Mouse (Mus musculus): ENCODE results near the gene Smim22. TPM values are rescaled to one million over a fixed set of nuclear protein-coding genes. Genes with fewer than 3 reads are reported as not detected.

Smim22 gene
- polyA plus RNA-seq, 1 experiment from 2014 or later: 23.6 TPM

- DNase-seq: no peak
- no peak overlapping the region for H3K27ac ChIP-seq (ENCODE audit: low read depth)
- H3K9ac ChIP-seq (replicated peaks): no peak overlapping the region
- 51% methylated on average over 3 of the region's 3 CpGs for WGBS (ENCODE audit: insufficient replicate concordance)
- no peak for TF ChIP-seq CTCF (IDR thresholded peaks at IDR 0.05; ENCODE audit: low read depth)
- no peak for TF ChIP-seq EP300 (IDR thresholded peaks at IDR 0.05; ENCODE audit: low read depth)
- ATAC-seq: no peak
- no peaks in the 10 kb centered on the region for H3K9me3 ChIP-seq (ENCODE audit: low read length)
- H3K4me3 ChIP-seq (ENCODE audit: low read depth, low read length): no peak overlapping the region
- H3K4me2 ChIP-seq (ENCODE audit: low read depth, low read length): no peak overlapping the region
- H3K4me1 ChIP-seq (ENCODE audit: insufficient read depth): peaks cover 6% of the 10 kb centered on the region; the same call in 1 of the 2 replicates
- H3K36me3 ChIP-seq (replicated peaks; ENCODE audit: insufficient read depth, low read length): no peaks in the 10 kb centered on the region
- H3K27me3 ChIP-seq (ENCODE audit: insufficient read depth, low read length): no peaks in the 10 kb centered on the region
These were observed 6.5 kb upstream of the Smim22 start for GRCm38 (mm10) chr16:5000611-5001010.

- H3K9ac ChIP-seq (replicated peaks): no peak overlapping the region
- H3K4me3 ChIP-seq (ENCODE audit: low read depth, low read length): no peak overlapping the region
- H3K4me1 ChIP-seq (ENCODE audit: insufficient read depth): peaks cover 32% of the 10 kb centered on the region
- peak overlapping the region; percentile 53 for H3K4me2 ChIP-seq (ENCODE audit: low read depth, low read length)
- ATAC-seq (peak; percentile 22; the same call in 1 of the 2 replicates), DNase-seq (no peak)
- peak overlapping the region; percentile 57 for H3K27ac ChIP-seq (ENCODE audit: low read depth)
- peaks cover 8% of the 10 kb centered on the region; the same call in 1 of the 2 replicates for H3K36me3 ChIP-seq (replicated peaks; ENCODE audit: insufficient read depth, low read length)
- no peaks in the 10 kb centered on the region for H3K9me3 ChIP-seq (ENCODE audit: low read length)
- WGBS (ENCODE audit: insufficient replicate concordance): 39% methylated on average over 6 of the region's 6 CpGs
- H3K27me3 ChIP-seq (ENCODE audit: insufficient read depth, low read length): no peaks in the 10 kb centered on the region
- TF ChIP-seq EP300 (IDR thresholded peaks at IDR 0.05; ENCODE audit: low read depth) (no peak), CTCF (IDR thresholded peaks at IDR 0.05; ENCODE audit: low read depth) (no peak)
These were observed 404 bp downstream of the Smim22 start for GRCm38 (mm10) chr16:5007492-5007891.

DNA sequence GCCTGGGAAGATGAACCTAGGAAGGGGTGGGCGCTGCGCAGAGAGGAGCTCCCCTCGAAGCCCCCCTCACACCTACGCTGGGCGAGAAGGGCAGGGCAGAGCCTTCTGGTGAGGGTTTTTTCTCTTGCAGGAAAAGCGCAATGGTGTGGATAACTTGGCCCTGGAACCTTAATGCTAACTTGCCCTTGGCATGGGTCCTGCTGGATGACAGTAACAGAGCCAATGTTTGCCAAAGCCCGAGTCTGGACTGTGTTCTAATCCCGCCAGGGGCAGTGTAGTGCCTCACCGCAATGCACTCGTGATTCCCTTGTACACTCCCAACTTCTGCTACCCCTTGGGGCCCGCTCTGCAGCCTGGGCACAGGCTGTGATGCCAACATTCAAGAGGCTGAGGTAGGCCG is 988 bp downstream of the Smim22 start:
- peaks cover 38% of the 10 kb centered on the region for H3K4me1 ChIP-seq (ENCODE audit: insufficient read depth)
- ATAC-seq: no peak
- no peak for TF ChIP-seq EP300 (IDR thresholded peaks at IDR 0.05; ENCODE audit: low read depth)
- TF ChIP-seq CTCF (IDR thresholded peaks at IDR 0.05; ENCODE audit: low read depth): no peak
- H3K27ac ChIP-seq (ENCODE audit: low read depth): peak overlapping the region; percentile 16; the same call in 1 of the 2 replicates
- H3K27me3 ChIP-seq (ENCODE audit: insufficient read depth, low read length): no peaks in the 10 kb centered on the region
- no peak overlapping the region for H3K4me3 ChIP-seq (ENCODE audit: low read depth, low read length)
- no peak for DNase-seq
- 74% methylated on average over 12 of the region's 12 CpGs for WGBS (ENCODE audit: insufficient replicate concordance)
- no peak overlapping the region for H3K9ac ChIP-seq (replicated peaks)
- peaks cover 8% of the 10 kb centered on the region; the same call in 1 of the 2 replicates for H3K36me3 ChIP-seq (replicated peaks; ENCODE audit: insufficient read depth, low read length)
- H3K4me2 ChIP-seq (ENCODE audit: low read depth, low read length): peak overlapping the region; percentile 53; the same call in 1 of the 2 replicates
- H3K9me3 ChIP-seq (ENCODE audit: low read length): no peaks in the 10 kb centered on the region

DNA sequence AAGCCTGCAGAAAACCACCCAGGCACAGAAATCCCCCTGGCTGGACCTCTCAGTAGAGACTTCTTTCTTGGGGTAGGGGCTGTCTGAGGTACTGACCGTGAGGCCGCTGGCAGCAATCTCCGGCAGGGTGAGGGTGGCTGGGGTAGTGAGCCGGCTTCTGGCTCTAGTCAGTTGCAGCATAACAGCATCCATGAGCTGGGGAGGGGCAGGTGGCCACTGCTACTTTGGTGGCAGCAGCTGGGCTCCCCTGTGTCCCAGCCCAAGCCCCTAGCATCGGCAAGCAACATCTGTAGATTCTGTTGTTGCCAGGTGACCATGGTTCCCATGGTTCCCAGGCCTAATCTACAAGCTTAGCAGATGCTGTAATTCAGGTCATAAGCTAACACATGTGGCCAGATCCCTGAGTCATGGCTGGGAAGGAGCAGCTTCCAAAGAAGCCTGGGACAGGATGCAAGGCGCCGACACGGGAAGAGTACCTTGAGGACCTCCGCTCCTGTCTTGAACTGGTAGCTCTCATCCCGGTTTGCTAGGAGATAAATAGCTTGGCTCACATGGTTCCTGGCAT is 3.4 kb downstream of the Smim22 start:
- TF ChIP-seq EP300 (IDR thresholded peaks at IDR 0.05; ENCODE audit: low read depth): no peak
- no peak for TF ChIP-seq CTCF (IDR thresholded peaks at IDR 0.05; ENCODE audit: low read depth)
- Histone ChIP-seq H3K27ac (ENCODE audit: low read depth) (peak overlapping the region; percentile 84), H3K9me3 (ENCODE audit: low read length) (no peaks in the 10 kb centered on the region), H3K4me1 (ENCODE audit: insufficient read depth) (peaks cover 39% of the 10 kb centered on the region), H3K27me3 (ENCODE audit: insufficient read depth, low read length) (no peaks in the 10 kb centered on the region), H3K4me3 (ENCODE audit: low read depth, low read length) (no peak overlapping the region), H3K4me2 (ENCODE audit: low read depth, low read length) (peak overlapping the region; percentile 95), H3K36me3 (replicated peaks; ENCODE audit: insufficient read depth, low read length) (peaks cover 21% of the 10 kb centered on the region), H3K9ac (replicated peaks) (peak overlapping the region; percentile 2; the same call in 1 of the 2 replicates)
- 74% methylated on average over 10 of the region's 10 CpGs for WGBS (ENCODE audit: insufficient replicate concordance)
- ATAC-seq (no peak), DNase-seq (no peak)

GRCm38 (mm10) chr16:5011285-5011684 is 4.2 kb downstream of the Smim22 start:
- TF ChIP-seq CTCF (IDR thresholded peaks at IDR 0.05; ENCODE audit: low read depth) (no peak), EP300 (IDR thresholded peaks at IDR 0.05; ENCODE audit: low read depth) (no peak)
- H3K36me3 ChIP-seq (replicated peaks; ENCODE audit: insufficient read depth, low read length): peaks cover 30% of the 10 kb centered on the region
- peak overlapping the region; percentile 95 for H3K4me2 ChIP-seq (ENCODE audit: low read depth, low read length)
- no peak overlapping the region for H3K4me3 ChIP-seq (ENCODE audit: low read depth, low read length)
- H3K27me3 ChIP-seq (ENCODE audit: insufficient read depth, low read length): no peaks in the 10 kb centered on the region
- no peaks in the 10 kb centered on the region for H3K9me3 ChIP-seq (ENCODE audit: low read length)
- 0 out of 2 replicates have a peak overlapping the region, but pooled peaks have one; percentile 21 for H3K9ac ChIP-seq (replicated peaks)
- H3K27ac ChIP-seq (ENCODE audit: low read depth): peak overlapping the region; percentile 84
- H3K4me1 ChIP-seq (ENCODE audit: insufficient read depth): peaks cover 39% of the 10 kb centered on the region
- no peak for ATAC-seq
- WGBS (ENCODE audit: insufficient replicate concordance): 55% methylated on average over 7 of the region's 7 CpGs
- DNase-seq: peak; percentile 33

DNA sequence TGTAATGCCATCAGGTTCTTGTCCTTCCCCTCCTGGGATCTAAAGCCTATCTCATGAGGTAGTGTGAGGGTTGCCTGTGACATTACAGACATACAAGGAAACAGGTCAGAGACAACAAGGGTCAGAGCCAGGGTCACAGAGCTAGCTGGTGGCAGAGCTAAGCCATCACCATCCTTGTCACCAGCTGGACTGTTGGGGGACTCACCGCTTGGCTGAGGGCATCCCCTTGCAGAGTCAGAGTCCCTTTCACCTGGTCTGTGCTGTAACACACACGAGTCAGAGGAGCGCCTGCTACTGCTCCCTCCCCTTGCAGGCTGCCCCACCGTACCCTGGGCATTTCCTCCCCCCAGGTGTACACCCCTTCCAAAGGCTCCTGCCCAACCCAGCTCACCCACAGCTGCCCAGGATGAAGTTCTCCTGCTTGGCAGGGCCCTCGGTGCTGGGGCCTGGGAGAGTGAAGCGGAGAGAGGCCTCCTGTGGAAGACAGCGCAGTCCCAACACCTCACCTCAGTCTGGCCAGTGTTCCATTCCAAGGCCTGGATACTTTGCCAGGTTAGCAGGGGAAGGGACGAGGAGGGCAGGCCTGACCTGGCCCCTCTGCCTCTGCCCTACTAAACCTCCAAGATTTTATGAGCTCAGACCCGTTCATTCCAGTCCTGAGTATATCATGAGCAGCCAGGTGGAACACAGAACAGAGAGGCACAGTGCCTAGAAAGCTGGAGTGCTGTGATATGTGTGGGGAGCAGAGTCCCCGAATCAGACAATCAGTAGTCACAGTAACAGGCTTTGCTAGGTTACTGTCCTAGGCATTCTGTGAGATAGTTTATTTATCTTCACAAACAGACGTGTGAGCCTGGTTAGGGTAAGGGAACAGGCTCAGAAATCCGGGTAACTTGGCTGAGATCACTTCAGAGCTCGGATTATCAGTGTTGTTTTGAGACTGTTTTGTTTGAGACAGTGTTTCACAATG is 5.2 kb downstream of the Smim22 start:
- peak overlapping the region; percentile 95 for H3K4me2 ChIP-seq (ENCODE audit: low read depth, low read length)
- H3K36me3 ChIP-seq (replicated peaks; ENCODE audit: insufficient read depth, low read length): peaks cover 40% of the 10 kb centered on the region
- 40% methylated on average over 13 of the region's 13 CpGs for WGBS (ENCODE audit: insufficient replicate concordance)
- peaks cover 36% of the 10 kb centered on the region for H3K4me1 ChIP-seq (ENCODE audit: insufficient read depth)
- peak overlapping the region; percentile 84 for H3K27ac ChIP-seq (ENCODE audit: low read depth)
- peak overlapping the region; percentile 70 for H3K9ac ChIP-seq (replicated peaks)
- ATAC-seq (peak; percentile 42), DNase-seq (peak; percentile 31)
- no peaks in the 10 kb centered on the region for H3K9me3 ChIP-seq (ENCODE audit: low read length)
- peak overlapping the region; percentile 76 for H3K4me3 ChIP-seq (ENCODE audit: low read depth, low read length)
- TF ChIP-seq CTCF (IDR thresholded peaks at IDR 0.05; ENCODE audit: low read depth) (no peak), EP300 (IDR thresholded peaks at IDR 0.05; ENCODE audit: low read depth) (peak; percentile 91)
- no peaks in the 10 kb centered on the region for H3K27me3 ChIP-seq (ENCODE audit: insufficient read depth, low read length)

All from liver, postnatal 0 days (tissue).